In the genomic region with DNA sequence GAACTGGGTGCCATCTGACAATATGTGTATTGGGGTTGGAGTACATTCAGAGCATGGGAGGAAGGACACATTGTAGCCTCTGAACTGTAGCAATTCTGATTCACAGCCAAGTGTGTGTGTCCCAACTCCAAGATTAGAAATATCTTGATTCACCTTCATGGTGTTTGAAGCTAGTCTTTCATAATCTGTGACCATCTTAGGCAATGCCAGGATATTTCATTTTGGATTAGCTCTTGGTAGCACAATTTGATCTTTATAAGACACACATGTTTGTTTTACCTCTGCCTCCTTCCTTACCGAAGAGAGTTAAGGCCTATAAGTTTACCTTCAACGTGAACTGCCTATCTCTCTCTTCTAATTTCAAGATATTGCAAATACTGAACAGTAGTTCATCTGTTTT, we compare ENCODE assay signal across 26 mouse cellular contexts. TPM values are rescaled to one million over a fixed set of nuclear protein-coding genes. Genes with fewer than 3 reads are reported as not detected.
A peak's percentile ranks its signal among the peaks of the same experiment; 100 is the strongest.
DNase-seq lines count a peak whose midpoint lies in the region; ATAC-seq and TF ChIP-seq lines count a peak whose summit lies in the region.
"Had no signal": no experiment of that assay in that cellular context is flagged by ENCODE, and none has a peak within 500 bp of the region (broad histone marks: within the 10 kb centered on the region; RNA-seq: fewer than 3 reads in every experiment).

No protein-coding gene starts in this region.

- DNase-seq in adrenal gland, adult 2 months: peak; percentile 5
- no peak for DNase-seq in adrenal gland, postnatal 36 days
- DNase-seq in fat pad, adult 2 months (ENCODE audit: extremely low read depth, low read depth, low spot score): peak; percentile 87
- peak; percentile 70 for DNase-seq in gonadal fat pad, adult 2 months (ENCODE audit: low read depth)
- DNase-seq in lung, postnatal 0 days (ENCODE audit: low spot score): no peak
- DNase-seq in left cerebral cortex, adult 9 months (ENCODE audit: low spot score in 2 of 2): no peak
- DNase-seq: adrenal gland, adult 8-10 months; adrenal gland, postnatal 10 days; adrenal gland, postnatal 14 days; adrenal gland, postnatal 25 days; B cell, adult 2 months; cerebellum, adult 11 months; cerebellum, adult 11-12 months; cerebellum, adult 18-20 months; cerebellum, adult 2 months; cerebellum, adult 8-10 months had no signal

- TF ChIP-seq CTCF in lung, postnatal 0 days (IDR thresholded peaks at IDR 0.05): no peak

- H3K9ac ChIP-seq in lung, postnatal 0 days (replicated peaks; ENCODE audit: low read depth): no peak overlapping the region

- no peak overlapping the region for H3K4me2 ChIP-seq in lung, postnatal 0 days (replicated peaks; ENCODE audit: low read depth, low read length)

- WGBS in lung, postnatal 0 days: 56% methylated on average over 2 of the region's 2 CpGs

- TF ChIP-seq EP300 in lung, postnatal 0 days (IDR thresholded peaks at IDR 0.05): no peak

- ATAC-seq in lung, postnatal 0 days: no peak
- ATAC-seq: activated CD4-positive, CD25-positive, alpha-beta regulatory T cell, adult 4 months; CD4-positive, CD25-positive, alpha-beta regulatory T cell, adult 4 months; Patski had no signal

- no peak overlapping the region for H3K4me3 ChIP-seq in lung, postnatal 0 days (ENCODE audit: low read depth, low read length)

- H3K9me3 ChIP-seq in lung, postnatal 0 days (ENCODE audit: low read length): no peaks in the 10 kb centered on the region
- H3K9me3 ChIP-seq: G1E had no signal

- H3K36me3 ChIP-seq in lung, postnatal 0 days (ENCODE audit: insufficient read depth, low read length): no peaks in the 10 kb centered on the region
- H3K36me3 ChIP-seq: G1E had no signal

- no peaks in the 10 kb centered on the region for H3K4me1 ChIP-seq in lung, postnatal 0 days (ENCODE audit: insufficient read depth, low read depth, low read length)

- no peak overlapping the region for H3K27ac ChIP-seq in lung, postnatal 0 days (ENCODE audit: low read length)

- H3K27me3 ChIP-seq in lung, postnatal 0 days (replicated peaks; ENCODE audit: insufficient read depth, low read length): no peaks in the 10 kb centered on the region
- H3K27me3 ChIP-seq: CH12.LX, Patski had no signal

RNA-seq across cellular contexts. Expression of gene Serpinb6d, which starts 18.7 kb away (rescaled TPM):
- not detected for total RNA-seq in adrenal gland, adult 2 months (2021)
- polyA plus RNA-seq in adrenal gland, adult 2 months (2012; rRNA removed): not detected in 2 replicates
- total RNA-seq in adrenal gland, postnatal 36 days (2021): not detected
- not detected in 2 replicates for polyA plus RNA-seq in gonadal fat pad, adult 2 months (2012; rRNA removed)
- polyA plus RNA-seq in lung, postnatal 0 days (2015; fragmentation: Nextera tagmentation; extraction: Ambion mirVana): not detected in 2 replicates
- total RNA-seq: adrenal gland, adult 18-20 months; adrenal gland, adult 8-10 months; adrenal gland, postnatal 10 days; adrenal gland, postnatal 14 days; adrenal gland, postnatal 25 days; adrenal gland, postnatal 4 days; CH12.LX; ES-E14; G1E; MEL had no signal
- polyA plus RNA-seq: activated CD4-positive, CD25-positive, alpha-beta regulatory T cell, adult 4 months; brain, embryonic 14.5 days; CD4-positive, CD25-positive, alpha-beta regulatory T cell, adult 4 months; cerebellum, adult 2 months; G1E; Patski had no signal

Comparison
In these comparisons a context has a peak if more than half of its experiments do, and no peak if none do; other contexts are left out.
1. DNase-seq: peak in adrenal gland, adult 2 months (single experiment), fat pad, adult 2 months (single experiment) and gonadal fat pad, adult 2 months (single experiment); none in adrenal gland, postnatal 36 days (0 of 2), lung, postnatal 0 days (single experiment) and left cerebral cortex, adult 9 months (0 of 2).